23 mouse cellular contexts compared by ENCODE assay signal in genomic region chr3:107065510-107066095, GRCm38 (mm10). TPM values are rescaled to one million over a fixed set of nuclear protein-coding genes. Genes with fewer than 3 reads are reported as not detected.
A peak's percentile ranks its signal among the peaks of the same experiment; 100 is the strongest.
DNase-seq lines count a peak whose midpoint lies in the region; ATAC-seq and TF ChIP-seq lines count a peak whose summit lies in the region.
"Had no signal": no experiment of that assay in that cellular context is flagged by ENCODE, and none has a peak within 500 bp of the region (broad histone marks: within the 10 kb centered on the region; RNA-seq: fewer than 3 reads in every experiment).

No protein-coding gene starts in this region.

- WGBS in forebrain, embryonic 11.5 days = 74% methylated on average over 6 of the region's 6 CpGs
- 84% methylated on average over 6 of the region's 6 CpGs for WGBS in forebrain, embryonic 10.5 days
- WGBS in hindbrain, embryonic 14.5 days = 42% methylated on average over 6 of the region's 6 CpGs
- 32% methylated on average over 6 of the region's 6 CpGs for WGBS in midbrain, embryonic 15.5 days

- no peak overlapping the region for H3K9ac ChIP-seq in forebrain, embryonic 11.5 days (ENCODE audit: low read length)
- H3K9ac ChIP-seq in hindbrain, embryonic 14.5 days = no peak overlapping the region
- H3K9ac ChIP-seq in midbrain, embryonic 15.5 days = no peak overlapping the region
- H3K9ac ChIP-seq: heart, embryonic 13.5 days; intestine, embryonic 15.5 days; limb, embryonic 13.5 days; liver, embryonic 13.5 days; lung, embryonic 14.5 days had no signal

- peak; percentile 42; the same call in 1 of the 2 replicates for ATAC-seq in forebrain, embryonic 11.5 days (replicated peaks; ENCODE audit: low FRiP score)
- ATAC-seq in hindbrain, embryonic 14.5 days (ENCODE audit: low FRiP score) = peak; percentile 68; the same call in 1 of the 2 replicates
- ATAC-seq in midbrain, embryonic 15.5 days (replicated peaks) = peak; percentile 91
- ATAC-seq: intestine, embryonic 15.5 days had no signal

- H3K4me3 ChIP-seq in forebrain, embryonic 11.5 days (ENCODE audit: low read depth, low read length) = no peak overlapping the region
- no peak overlapping the region for H3K4me3 ChIP-seq in forebrain, embryonic 10.5 days
- H3K4me3 ChIP-seq in hindbrain, embryonic 14.5 days (replicated peaks; ENCODE audit: low read length) = no peak overlapping the region
- H3K4me3 ChIP-seq in midbrain, embryonic 15.5 days = no peak overlapping the region
- no peak overlapping the region for H3K4me3 ChIP-seq in gastrocnemius, adult 2 months
- H3K4me3 ChIP-seq: embryonic facial prominence, embryonic 10.5 days; heart, embryonic 13.5 days; intestine, embryonic 15.5 days; limb, embryonic 13.5 days; liver, embryonic 13.5 days had no signal

- no peak overlapping the region for H3K4me2 ChIP-seq in forebrain, embryonic 11.5 days (ENCODE audit: low read depth, low read length, severe bottlenecking)
- no peak overlapping the region for H3K4me2 ChIP-seq in hindbrain, embryonic 14.5 days (replicated peaks)
- H3K4me2 ChIP-seq in midbrain, embryonic 15.5 days = 0 out of 2 replicates have a peak overlapping the region, but pooled peaks have one; percentile 27
- H3K4me2 ChIP-seq: heart, embryonic 13.5 days; intestine, embryonic 15.5 days; limb, embryonic 13.5 days; liver, embryonic 13.5 days; lung, embryonic 14.5 days had no signal

- no peaks in the 10 kb centered on the region for H3K9me3 ChIP-seq in forebrain, embryonic 11.5 days (ENCODE audit: control insufficient read depth, low read length)
- no peaks in the 10 kb centered on the region for H3K9me3 ChIP-seq in forebrain, embryonic 10.5 days
- H3K9me3 ChIP-seq in hindbrain, embryonic 14.5 days (ENCODE audit: control insufficient read depth, low read length) = no peaks in the 10 kb centered on the region
- H3K9me3 ChIP-seq in midbrain, embryonic 15.5 days = no peaks in the 10 kb centered on the region
- H3K9me3 ChIP-seq: embryonic facial prominence, embryonic 10.5 days; heart, embryonic 13.5 days; intestine, embryonic 15.5 days; limb, embryonic 13.5 days; liver, embryonic 13.5 days had no signal

- intact Hi-C loops in gastrocnemius, adult 2 months (cut with DNase I) = no loop called here
- intact Hi-C loops in left cerebral cortex, postnatal 25 days (cut with DNase I) = no loop called here

- H3K4me1 ChIP-seq in forebrain, embryonic 11.5 days (replicated peaks; ENCODE audit: control insufficient read depth, insufficient read depth, low read length) = no peaks in the 10 kb centered on the region
- no peaks in the 10 kb centered on the region for H3K4me1 ChIP-seq in forebrain, embryonic 10.5 days
- H3K4me1 ChIP-seq in hindbrain, embryonic 14.5 days (replicated peaks; ENCODE audit: control insufficient read depth, insufficient read depth, low read length) = 0 out of 2 replicates have a peak, but pooled peaks cover 6% of the 10 kb centered on the region
- peaks cover 11% of the 10 kb centered on the region for H3K4me1 ChIP-seq in midbrain, embryonic 15.5 days
- H3K4me1 ChIP-seq: embryonic facial prominence, embryonic 10.5 days; heart, embryonic 13.5 days; intestine, embryonic 15.5 days; limb, embryonic 13.5 days; liver, embryonic 13.5 days had no signal

- TF ChIP-seq CTCF in gastrocnemius, adult 2 months (IDR thresholded peaks at IDR 0.05) = no peak

- no peak overlapping the region for H3K27ac ChIP-seq in forebrain, embryonic 11.5 days (ENCODE audit: low read depth, low read length)
- no peak overlapping the region for H3K27ac ChIP-seq in forebrain, embryonic 10.5 days
- H3K27ac ChIP-seq in hindbrain, embryonic 14.5 days = peak overlapping the region; percentile 60; the same call in 1 of the 2 replicates
- H3K27ac ChIP-seq in midbrain, embryonic 15.5 days = peak overlapping the region; percentile 85
- H3K27ac ChIP-seq in gastrocnemius, adult 2 months = no peak overlapping the region
- H3K27ac ChIP-seq: embryonic facial prominence, embryonic 10.5 days; heart, embryonic 13.5 days; intestine, embryonic 15.5 days; limb, embryonic 13.5 days; liver, embryonic 13.5 days had no signal

- no peak for DNase-seq in forebrain, embryonic 11.5 days (ENCODE audit: low spot score)
- DNase-seq in forebrain, embryonic 10.5 days (ENCODE audit: extremely low spot score, low spot score) = no peak
- DNase-seq in brain, embryonic 18.5 days (ENCODE audit: low read depth, low spot score) = peak; percentile 64
- peak; percentile 50 for DNase-seq in hindbrain, embryonic 14.5 days (ENCODE audit: low spot score)
- DNase-seq in spleen, postnatal 4 days (ENCODE audit: low spot score in 2 of 2) = no peak
- no peak for DNase-seq in gastrocnemius, adult 2 months
- DNase-seq in left cerebral cortex, postnatal 25 days (ENCODE audit: low spot score in 2 of 2) = no peak
- DNase-seq: adrenal gland, postnatal 10 days; cerebellum, adult 18-20 months; cerebellum, postnatal 36 days; gastrocnemius, postnatal 10 days; heart, adult 18-20 months; kidney, postnatal 4 days; liver, embryonic 13.5 days; lung, embryonic 14.5 days; lung, postnatal 36 days; spleen, adult 18-20 months; thymus, adult 2 months had no signal

- no peaks in the 10 kb centered on the region for H3K27me3 ChIP-seq in forebrain, embryonic 11.5 days (ENCODE audit: control insufficient read depth, insufficient read depth, low read length)
- H3K27me3 ChIP-seq in forebrain, embryonic 10.5 days (ENCODE audit: poor library complexity, severe bottlenecking) = no peaks in the 10 kb centered on the region
- H3K27me3 ChIP-seq in hindbrain, embryonic 14.5 days (ENCODE audit: control insufficient read depth, insufficient read depth, low read length) = no peaks in the 10 kb centered on the region
- H3K27me3 ChIP-seq in midbrain, embryonic 15.5 days (replicated peaks) = no peaks in the 10 kb centered on the region
- H3K27me3 ChIP-seq: heart, embryonic 13.5 days; intestine, embryonic 15.5 days; limb, embryonic 13.5 days; liver, embryonic 13.5 days had no signal

- no peaks in the 10 kb centered on the region for H3K36me3 ChIP-seq in forebrain, embryonic 11.5 days (ENCODE audit: control insufficient read depth, insufficient read depth, low read length)
- H3K36me3 ChIP-seq in forebrain, embryonic 10.5 days (replicated peaks) = no peaks in the 10 kb centered on the region
- H3K36me3 ChIP-seq in hindbrain, embryonic 14.5 days (replicated peaks; ENCODE audit: control insufficient read depth, insufficient read depth) = no peaks in the 10 kb centered on the region
- no peaks in the 10 kb centered on the region for H3K36me3 ChIP-seq in midbrain, embryonic 15.5 days (replicated peaks)
- H3K36me3 ChIP-seq: embryonic facial prominence, embryonic 10.5 days; heart, embryonic 13.5 days; intestine, embryonic 15.5 days; limb, embryonic 13.5 days; liver, embryonic 13.5 days had no signal

RNA-seq across cellular contexts. Expression of gene Kcna3, which starts 29.6 kb away (rescaled TPM):
- 9.2 and 9.5 TPM in 2 replicates for polyA plus RNA-seq in forebrain, embryonic 11.5 days (2014; fragmentation: Nextera tagmentation; extraction: Ambion mirVana)
- polyA plus RNA-seq in forebrain, embryonic 10.5 days (2016; fragmentation: Nextera tagmentation; extraction: Ambion mirVana) = 3.3 and 3.5 TPM in 2 replicates
- 10.9 and 14.8 TPM in 2 replicates for polyA plus RNA-seq in hindbrain, embryonic 14.5 days (2014; fragmentation: Nextera tagmentation; extraction: Ambion mirVana)
- 18.8 and 22.1 TPM in 2 replicates for polyA plus RNA-seq in midbrain, embryonic 15.5 days (2015; fragmentation: Nextera tagmentation; extraction: Ambion mirVana)
- not detected for total RNA-seq in gastrocnemius, adult 2 months (2021)
- 10 to 100 TPM; 31.0 to 31.8 TPM for total RNA-seq in left cerebral cortex, postnatal 25 days (2021)

RNA-seq across cellular contexts. Expression of gene Kcna2, which starts 35.3 kb away (rescaled TPM):
- 0.05 and 0.20 TPM in 2 replicates for polyA plus RNA-seq in forebrain, embryonic 11.5 days (2014; fragmentation: Nextera tagmentation; extraction: Ambion mirVana)
- not detected in 2 replicates for polyA plus RNA-seq in forebrain, embryonic 10.5 days (2016; fragmentation: Nextera tagmentation; extraction: Ambion mirVana)
- 1.9 and 2.0 TPM in 2 replicates for polyA plus RNA-seq in hindbrain, embryonic 14.5 days (2014; fragmentation: Nextera tagmentation; extraction: Ambion mirVana)
- 1.7 and 1.9 TPM in 2 replicates for polyA plus RNA-seq in midbrain, embryonic 15.5 days (2015; fragmentation: Nextera tagmentation; extraction: Ambion mirVana)
- 1 to 10 TPM in 1 of 2 experiments, under 1 TPM in 1; 0.73 to 1.2 TPM for total RNA-seq in gastrocnemius, adult 2 months (2021)
- total RNA-seq in left cerebral cortex, postnatal 25 days (2021) = 100 to 1,000 TPM; 140 to 147 TPM

Comparison
In these comparisons a context has a peak if more than half of its experiments do, and no peak if none do; other contexts are left out.
1. DNase-seq: peak in brain, embryonic 18.5 days (single experiment) and hindbrain, embryonic 14.5 days (single experiment); none in forebrain, embryonic 11.5 days (single experiment), forebrain, embryonic 10.5 days (single experiment), spleen, postnatal 4 days (0 of 2), gastrocnemius, adult 2 months (single experiment) and left cerebral cortex, postnatal 25 days (0 of 2).
2. H3K27ac ChIP-seq: peak in hindbrain, embryonic 14.5 days (single experiment) and midbrain, embryonic 15.5 days (single experiment); none in forebrain, embryonic 11.5 days (single experiment), forebrain, embryonic 10.5 days (single experiment) and gastrocnemius, adult 2 months (single experiment).
3. Peak in every context shown above with its lines, with median percentiles within 50 percentile points of each other: ATAC-seq.